Mouse (Mus musculus) limb, embryonic 13.5 days (tissue): Measurements from ENCODE around the gene Gfral. TPM values are rescaled to one million over a fixed set of nuclear protein-coding genes. Genes with fewer than 3 reads are reported as not detected.
A peak's percentile ranks its signal among the peaks of the same experiment; 100 is the strongest.

ENCODE experiments used
- ATAC-seq: fragments of 200-750 bp; cut with Nextera tagmentation; 2 replicates; pipeline ENCODE4 v1.8.0; 2017; ENCODE audit warnings: low read depth, moderate number of reproducible peaks, moderate TSS enrichment; ENCODE audit not compliant: low FRiP score
- H3K27ac ChIP-seq: fragments of 300-500 bp; sonication (generic); 2 replicates; pipeline ENCODE4 v1.5.1; 2015; ENCODE audit warnings: inconsistent platforms, mild to moderate bottlenecking, moderate library complexity
- H3K27me3 ChIP-seq: fragments of 300-500 bp; sonication (generic); 2 replicates; pipeline ENCODE4 v1.6.1; 2015; ENCODE audit warnings: mild to moderate bottlenecking, inconsistent platforms
- H3K36me3 ChIP-seq: fragments of 300-500 bp; sonication (generic); 2 replicates; pipeline ENCODE4 v1.6.1; 2015; ENCODE audit warnings: inconsistent platforms, mild to moderate bottlenecking, moderate library complexity
- H3K4me1 ChIP-seq: fragments of 300-500 bp; sonication (generic); 2 replicates; pipeline ENCODE4 v1.6.1; 2015; ENCODE audit warnings: inconsistent platforms
- H3K4me2 ChIP-seq: fragments of 300-500 bp; sonication (generic); replicated peaks from 2 replicates; pipeline ENCODE4 v1.6.1; 2015; ENCODE audit warnings: inconsistent platforms, mild to moderate bottlenecking, moderate library complexity
- H3K4me3 ChIP-seq: fragments of 300-500 bp; sonication (generic); 2 replicates; pipeline ENCODE4 v1.5.1; 2015; ENCODE audit warnings: moderate library complexity, mild to moderate bottlenecking, inconsistent platforms
- H3K9ac ChIP-seq: fragments of 300-500 bp; sonication (generic); 2 replicates; pipeline ENCODE4 v1.6.1; 2015; ENCODE audit warnings: mild to moderate bottlenecking, inconsistent platforms
- H3K9me3 ChIP-seq: fragments of 300-500 bp; sonication (generic); 2 replicates; pipeline ENCODE4 v1.6.1; 2016; ENCODE audit warnings: inconsistent platforms
- WGBS: fragments of 180-500 bp; shearing (Covaris S2); methylation state at CpG from one replicate; pipeline ENCODE4 v1.1.7; 2015; 5-methylcytosine and 5-hydroxymethylcytosine counted together
- polyA plus RNA-seq: library from polyadenylated mRNA; unstranded; fragments of >200 nt; fragmentation: Nextera tagmentation; extraction: Ambion mirVana; gene quantifications from 2 replicates; pipeline ENCODE4 v1.2.1, GENCODE M21; 2015

Gene Gfral
- polyA plus RNA-seq = not detected in 2 replicates

- Histone ChIP-seq H3K9ac (no peak within 1 kb of the TSS), H3K36me3 (no peaks in the 10 kb centered on the region), H3K27ac (no peak within 1 kb of the TSS), H3K4me2 (no peak within 1 kb of the TSS), H3K4me1 (no peaks in the 10 kb centered on the region), H3K27me3 (no peaks in the 10 kb centered on the region), H3K4me3 (no peak within 1 kb of the TSS), H3K9me3 (no peaks in the 10 kb centered on the region)
- ATAC-seq = no peak
- 93% methylated on average over 2 of the region's 2 CpGs for WGBS
These were observed at the start of gene Gfral for GRCm38 (mm10) chr9:76213557-76213956. TSS of gene Gfral (minus strand) at chr9:76213657.

GRCm38 (mm10) chr9:76257731-76258130, 44.3 kb upstream of the Gfral start:
- Histone ChIP-seq H3K4me1 (no peaks in the 10 kb centered on the region), H3K4me3 (no peak overlapping the region), H3K27me3 (no peaks in the 10 kb centered on the region), H3K36me3 (no peaks in the 10 kb centered on the region), H3K9me3 (no peaks in the 10 kb centered on the region), H3K27ac (no peak overlapping the region), H3K9ac (no peak overlapping the region), H3K4me2 (no peak overlapping the region)
- ATAC-seq = no peak
- WGBS = 86% methylated on average over 5 of the region's 5 CpGs

DNA sequence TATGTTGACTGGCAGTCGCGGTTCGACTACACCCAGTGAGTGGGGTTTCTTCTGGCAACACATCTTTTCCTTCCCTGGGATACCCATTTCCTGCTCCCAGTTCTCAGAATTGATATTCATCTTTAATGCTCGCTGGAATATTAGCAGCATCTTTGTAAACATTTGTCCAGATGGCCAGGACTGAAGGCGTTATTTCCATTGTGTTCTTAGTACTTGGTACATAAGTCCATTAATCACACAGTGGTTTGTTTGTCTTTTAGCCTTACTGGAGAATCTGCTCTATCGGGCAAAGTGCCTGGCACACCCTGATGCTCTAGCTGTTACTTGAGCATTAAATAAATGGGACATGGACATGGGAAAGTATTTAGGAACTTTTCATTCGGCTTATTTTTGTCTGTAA, 39.1 kb upstream of the Gfral start:
- Histone ChIP-seq H3K27ac (no peak overlapping the region), H3K9ac (no peak overlapping the region), H3K4me3 (no peak overlapping the region), H3K27me3 (no peaks in the 10 kb centered on the region), H3K4me2 (no peak overlapping the region), H3K36me3 (no peaks in the 10 kb centered on the region), H3K4me1 (no peaks in the 10 kb centered on the region), H3K9me3 (no peaks in the 10 kb centered on the region)
- WGBS = 87% methylated on average over 7 of the region's 7 CpGs
- ATAC-seq = no peak

- Histone ChIP-seq H3K4me3 (no peak overlapping the region), H3K9ac (no peak overlapping the region), H3K4me2 (no peak overlapping the region), H3K9me3 (no peaks in the 10 kb centered on the region; the same call in 1 of the 2 replicates), H3K27ac (no peak overlapping the region), H3K36me3 (no peaks in the 10 kb centered on the region), H3K27me3 (no peaks in the 10 kb centered on the region), H3K4me1 (no peaks in the 10 kb centered on the region)
- WGBS = 83% methylated on average over 4 of the region's 4 CpGs
- ATAC-seq = no peak
These were observed 38.7 kb upstream of the Gfral start for GRCm38 (mm10) chr9:76252109-76252508.

DNA sequence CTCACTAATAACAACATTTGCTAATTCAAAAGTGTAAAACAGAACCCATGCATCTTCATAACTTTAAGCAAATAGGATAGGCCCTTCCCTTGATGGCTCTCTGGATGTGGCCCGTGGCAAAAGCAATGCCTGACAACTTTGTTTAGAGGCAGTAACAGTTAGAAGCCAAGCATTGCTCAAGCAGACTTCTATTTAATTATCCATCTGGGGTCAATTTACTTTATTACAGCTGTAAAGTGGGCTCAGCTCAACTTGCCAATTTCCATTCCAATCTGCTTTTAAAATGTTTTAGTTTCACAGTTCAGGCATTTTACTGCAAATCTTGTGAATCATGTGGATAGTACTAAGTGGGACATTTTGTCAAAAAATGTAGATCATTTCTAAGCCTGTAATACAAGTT, 28.9 kb upstream of the Gfral start:
- H3K27me3 ChIP-seq = peaks cover 2% of the 10 kb centered on the region; the same call in 1 of the 2 replicates
- 5% methylated on average over 1 of the region's 1 CpGs for WGBS
- no peak overlapping the region for H3K9ac ChIP-seq
- H3K36me3 ChIP-seq = no peaks in the 10 kb centered on the region
- no peak overlapping the region for H3K4me3 ChIP-seq
- no peak overlapping the region for H3K4me2 ChIP-seq
- peaks cover 16% of the 10 kb centered on the region for H3K4me1 ChIP-seq
- H3K27ac ChIP-seq = no peak overlapping the region
- peak; percentile 78 for ATAC-seq
- no peaks in the 10 kb centered on the region; the same call in 1 of the 2 replicates for H3K9me3 ChIP-seq

DNA sequence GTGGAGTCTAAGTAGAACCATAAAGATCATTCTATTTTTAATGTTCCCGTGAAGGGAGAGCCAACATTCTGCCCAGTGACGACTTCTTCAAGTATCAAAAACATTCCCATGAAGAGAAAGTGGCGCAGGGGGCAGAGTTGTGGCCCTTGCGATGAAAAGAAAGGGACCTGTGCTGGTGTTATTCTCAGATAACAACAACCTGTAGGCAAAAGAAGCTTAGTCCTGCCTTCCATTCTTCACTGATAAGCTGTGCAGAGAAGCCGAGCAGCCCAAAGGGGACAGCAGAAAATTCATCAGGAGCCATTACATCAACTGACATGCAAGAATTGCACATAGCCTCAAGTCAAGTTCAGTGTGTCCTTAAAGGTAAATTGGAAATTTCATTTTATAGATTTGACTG, 24.5 kb upstream of the Gfral start:
- ATAC-seq = no peak
- no peaks in the 10 kb centered on the region for H3K36me3 ChIP-seq
- peaks cover 22% of the 10 kb centered on the region for H3K4me1 ChIP-seq
- H3K4me2 ChIP-seq = no peak overlapping the region
- H3K27ac ChIP-seq = no peak overlapping the region
- H3K9me3 ChIP-seq = no peaks in the 10 kb centered on the region
- H3K4me3 ChIP-seq = no peak overlapping the region
- H3K27me3 ChIP-seq = peaks cover 2% of the 10 kb centered on the region; the same call in 1 of the 2 replicates
- H3K9ac ChIP-seq = no peak overlapping the region
- 78% methylated on average over 5 of the region's 5 CpGs for WGBS

DNA sequence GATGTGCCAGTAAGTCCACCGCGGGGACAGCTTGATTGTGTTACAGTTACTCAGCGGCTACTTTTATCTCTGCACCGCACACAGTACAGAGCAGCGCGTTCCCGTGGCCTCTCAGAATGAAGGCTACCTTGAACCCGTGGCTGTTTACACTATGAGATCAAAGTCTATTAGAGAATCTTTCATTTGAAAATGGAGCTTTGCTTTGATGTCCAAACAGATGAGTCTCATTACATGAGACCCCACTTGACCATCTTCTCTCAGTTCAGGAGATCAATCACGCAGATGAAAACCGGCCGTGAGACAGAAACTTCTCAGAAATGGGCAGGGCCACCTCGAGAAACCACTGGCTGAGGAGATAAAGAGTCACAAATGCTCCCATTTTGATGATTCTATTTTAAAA, 23.8 kb upstream of the Gfral start:
- Histone ChIP-seq H3K36me3 (no peaks in the 10 kb centered on the region), H3K4me1 (peaks cover 17% of the 10 kb centered on the region), H3K27me3 (peaks cover 2% of the 10 kb centered on the region; the same call in 1 of the 2 replicates), H3K4me3 (peak overlapping the region; percentile 24; the same call in 1 of the 2 replicates), H3K27ac (no peak overlapping the region), H3K9ac (no peak overlapping the region), H3K4me2 (peak overlapping the region; percentile 68), H3K9me3 (no peaks in the 10 kb centered on the region)
- WGBS = 24% methylated on average over 12 of the region's 12 CpGs
- peak; percentile 45; the same call in 1 of the 2 replicates for ATAC-seq

DNA sequence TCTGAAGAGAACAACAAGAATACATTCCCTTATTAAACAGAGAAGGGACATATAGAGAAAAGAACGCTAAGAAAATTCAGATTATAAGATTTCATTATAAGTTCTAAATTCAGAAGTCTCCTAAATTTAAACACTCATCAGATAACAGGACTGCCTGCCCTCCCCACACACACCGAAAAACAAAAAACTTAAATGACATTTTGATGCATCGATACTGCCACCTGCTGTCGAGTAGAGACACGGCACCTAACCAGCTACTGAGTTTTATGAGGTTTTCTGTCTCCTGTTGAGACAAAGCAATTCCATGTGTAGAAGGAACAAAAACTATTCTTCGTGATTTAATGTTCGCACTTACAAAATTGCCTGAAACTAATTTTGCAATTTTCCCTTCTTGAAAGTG, 23.2 kb upstream of the Gfral start:
- H3K36me3 ChIP-seq = no peaks in the 10 kb centered on the region
- peaks cover 2% of the 10 kb centered on the region; the same call in 1 of the 2 replicates for H3K27me3 ChIP-seq
- H3K9me3 ChIP-seq = no peaks in the 10 kb centered on the region
- peak overlapping the region; percentile 68 for H3K4me2 ChIP-seq
- under 1% methylated on average over 7 of the region's 7 CpGs for WGBS
- no peak overlapping the region for H3K27ac ChIP-seq
- peak; percentile 71 for ATAC-seq
- peaks cover 12% of the 10 kb centered on the region for H3K4me1 ChIP-seq
- H3K4me3 ChIP-seq = peak overlapping the region; percentile 42
- no peak overlapping the region for H3K9ac ChIP-seq

DNA sequence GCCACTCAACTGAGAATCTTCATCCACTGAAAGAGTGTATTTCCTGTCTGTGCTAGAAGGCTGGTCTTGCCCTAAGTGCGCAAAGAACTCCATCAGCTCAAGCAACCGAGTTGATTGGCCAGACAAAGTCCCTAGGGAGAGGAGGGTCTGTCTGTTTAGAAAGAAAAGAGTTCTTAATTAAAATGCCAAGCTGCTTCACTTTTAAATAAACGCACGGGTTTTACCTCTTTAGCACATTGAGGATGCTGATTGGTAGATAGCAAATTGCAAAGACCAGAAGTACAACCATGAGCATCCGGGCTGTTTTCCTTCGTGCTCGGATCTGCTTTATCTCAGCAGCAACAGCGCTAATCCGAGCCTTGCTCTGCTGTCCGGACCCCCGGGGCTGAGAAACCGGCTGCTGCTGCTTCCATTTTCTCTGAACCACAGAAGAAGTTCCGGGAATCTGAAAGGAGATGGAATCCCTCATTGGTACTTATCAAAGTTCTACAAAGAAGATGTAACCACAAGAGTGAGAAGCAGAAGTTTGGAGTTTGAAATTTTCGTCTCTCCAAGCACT, 22.6 kb upstream of the Gfral start:
- Histone ChIP-seq H3K9me3 (no peaks in the 10 kb centered on the region), H3K27me3 (peaks cover 2% of the 10 kb centered on the region; the same call in 1 of the 2 replicates), H3K4me2 (peak overlapping the region; percentile 68), H3K4me3 (peak overlapping the region; percentile 42), H3K4me1 (peaks cover 12% of the 10 kb centered on the region), H3K9ac (peak overlapping the region; percentile 54), H3K36me3 (no peaks in the 10 kb centered on the region), H3K27ac (no peak overlapping the region)
- 0 out of 2 replicates have a peak, but pooled peaks have one; percentile 41 for ATAC-seq
- WGBS = 2% methylated on average over 14 of the region's 14 CpGs

DNA sequence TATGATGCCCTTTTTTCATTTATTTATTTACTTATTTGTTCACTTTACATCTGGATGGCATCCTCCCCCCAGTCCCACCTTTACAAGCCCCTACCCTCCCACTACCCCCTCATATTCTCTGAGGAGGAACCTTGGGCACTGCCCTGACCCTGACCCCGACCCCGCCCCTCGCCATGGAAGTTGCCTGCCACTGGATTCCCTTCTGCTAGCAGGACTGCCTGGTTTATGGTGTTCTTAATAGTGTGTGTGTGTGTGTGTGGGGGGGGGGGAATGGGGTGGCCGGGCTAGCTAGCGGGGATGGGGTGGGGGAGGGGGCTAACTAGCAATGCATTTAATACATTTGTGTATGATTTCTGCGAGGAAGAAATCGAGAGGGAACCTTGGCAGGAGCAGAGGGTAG, 21.4 kb upstream of the Gfral start:
- H3K9me3 ChIP-seq = no peaks in the 10 kb centered on the region
- H3K4me2 ChIP-seq = no peak overlapping the region
- H3K27me3 ChIP-seq = peaks cover 2% of the 10 kb centered on the region; the same call in 1 of the 2 replicates
- 24% methylated on average over 7 of the region's 7 CpGs for WGBS
- H3K9ac ChIP-seq = no peak overlapping the region
- ATAC-seq = no peak; the same call in 1 of the 2 replicates
- no peak overlapping the region for H3K27ac ChIP-seq
- H3K4me1 ChIP-seq = peaks cover 14% of the 10 kb centered on the region
- H3K36me3 ChIP-seq = no peaks in the 10 kb centered on the region
- H3K4me3 ChIP-seq = no peak overlapping the region

DNA sequence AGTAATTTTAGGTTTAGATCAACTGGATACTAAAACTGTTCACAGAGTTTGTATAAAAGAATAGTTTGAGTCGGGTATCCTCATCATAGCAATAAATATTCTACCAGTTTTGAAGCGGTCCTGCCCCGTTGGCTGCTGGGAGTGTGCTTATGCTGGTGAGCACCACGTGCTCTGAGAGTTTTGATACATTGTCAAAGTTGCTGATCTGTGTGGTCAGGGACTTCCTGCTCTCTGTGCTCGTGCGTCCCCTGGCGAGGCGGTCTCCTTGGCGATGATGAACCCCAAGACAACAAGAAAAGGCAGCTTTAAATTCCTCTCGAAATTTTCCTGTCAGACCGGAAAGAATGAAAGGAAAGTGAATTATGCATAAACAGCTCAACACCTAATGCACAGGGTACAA, 16.9 kb upstream of the Gfral start:
- Histone ChIP-seq H3K9ac (no peak overlapping the region), H3K27ac (no peak overlapping the region), H3K9me3 (no peaks in the 10 kb centered on the region), H3K4me2 (no peak overlapping the region), H3K4me1 (peaks cover 9% of the 10 kb centered on the region; the same call in 1 of the 2 replicates), H3K27me3 (no peaks in the 10 kb centered on the region), H3K36me3 (no peaks in the 10 kb centered on the region), H3K4me3 (no peak overlapping the region)
- WGBS = 52% methylated on average over 11 of the region's 11 CpGs
- no peak; the same call in 1 of the 2 replicates for ATAC-seq

GRCm38 (mm10) chr9:76217178-76217975, 3.9 kb upstream of the Gfral start:
- Histone ChIP-seq H3K9ac (no peak overlapping the region), H3K27me3 (no peaks in the 10 kb centered on the region), H3K9me3 (no peaks in the 10 kb centered on the region), H3K4me1 (no peaks in the 10 kb centered on the region), H3K4me3 (no peak overlapping the region), H3K4me2 (no peak overlapping the region), H3K27ac (no peak overlapping the region), H3K36me3 (no peaks in the 10 kb centered on the region)
- no peak for ATAC-seq
- 71% methylated on average over 4 of the region's 4 CpGs for WGBS
